Mouse (Mus musculus) heart, postnatal 4 days (tissue): ENCODE data around the gene March6. TPM values are rescaled to one million over a fixed set of nuclear protein-coding genes. Genes with fewer than 3 reads are reported as not detected.

ENCODE experiments used
- DNase-seq: peaks from one replicate; pipeline ENCODE4 v3.0.0; 2021
- total RNA-seq, 2 experiments: library from RNA; stranded (reverse); gene quantifications; 2 replicates each; pipeline ENCODE4 v1.2.3; 2021

March6 gene
- total RNA-seq, 2 experiments from 2014 or later = 92.5 to 97.5 TPM

- DNase-seq = no peak
Measured at GRCm38 (mm10) chr15:31511406-31511771, 19.5 kb downstream of the March6 start.

GRCm38 (mm10) chr15:31510477-31511405, 20.1 kb downstream of the March6 start:
- no peak for DNase-seq

- no peak for DNase-seq
Measured at GRCm38 (mm10) chr15:31505082-31505481, 25.8 kb downstream of the March6 start.

GRCm38 (mm10) chr15:31503447-31503846, 27.4 kb downstream of the March6 start:
- no peak for DNase-seq

DNA sequence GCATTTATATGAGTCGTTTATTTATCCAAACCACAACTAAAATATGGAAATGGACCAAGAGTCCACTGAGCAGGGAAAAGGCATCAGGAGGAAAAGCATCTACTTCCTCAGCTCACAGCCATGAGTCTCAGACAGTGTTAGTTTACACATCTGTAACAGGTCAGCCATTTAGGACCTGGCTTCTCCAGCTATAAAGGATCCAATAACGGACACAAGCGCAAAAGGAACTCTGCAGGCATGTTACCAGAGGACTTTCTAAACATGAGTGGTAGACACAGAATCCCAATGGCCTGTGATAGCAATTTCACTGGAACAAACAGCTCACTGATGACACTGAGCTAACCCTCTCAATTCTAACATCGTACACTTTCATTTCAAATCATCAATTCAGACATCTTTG, 27.9 kb downstream of the March6 start:
- no peak for DNase-seq

DNA sequence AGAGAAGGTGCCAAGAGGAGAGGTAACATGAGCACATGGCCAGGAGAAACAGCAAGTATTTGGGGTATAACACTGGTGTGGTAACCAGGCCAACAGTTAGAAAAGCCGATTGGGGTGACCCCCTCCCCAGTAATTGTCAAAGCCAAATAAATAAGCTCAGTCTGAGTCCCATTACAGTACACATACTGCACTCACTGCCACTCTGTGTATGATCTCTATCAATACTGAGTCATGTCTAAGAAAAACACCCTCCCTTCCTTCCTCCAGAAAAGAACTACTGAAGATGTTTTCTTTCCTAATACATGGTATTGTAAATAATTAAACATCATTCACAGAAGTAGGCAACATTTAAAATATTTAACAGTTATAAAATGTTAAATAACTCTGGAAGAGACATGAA, 28.5 kb downstream of the March6 start:
- DNase-seq = no peak

- no peak for DNase-seq
Measured at GRCm38 (mm10) chr15:31494803-31495202, 36.0 kb downstream of the March6 start.

- DNase-seq = no peak
Measured at GRCm38 (mm10) chr15:31494310-31494709, 36.5 kb downstream of the March6 start.

- no peak for DNase-seq
Measured at GRCm38 (mm10) chr15:31487407-31487806, 43.4 kb downstream of the March6 start.

GRCm38 (mm10) chr15:31476678-31477077, 54.2 kb downstream of the March6 start:
- DNase-seq = no peak

DNA sequence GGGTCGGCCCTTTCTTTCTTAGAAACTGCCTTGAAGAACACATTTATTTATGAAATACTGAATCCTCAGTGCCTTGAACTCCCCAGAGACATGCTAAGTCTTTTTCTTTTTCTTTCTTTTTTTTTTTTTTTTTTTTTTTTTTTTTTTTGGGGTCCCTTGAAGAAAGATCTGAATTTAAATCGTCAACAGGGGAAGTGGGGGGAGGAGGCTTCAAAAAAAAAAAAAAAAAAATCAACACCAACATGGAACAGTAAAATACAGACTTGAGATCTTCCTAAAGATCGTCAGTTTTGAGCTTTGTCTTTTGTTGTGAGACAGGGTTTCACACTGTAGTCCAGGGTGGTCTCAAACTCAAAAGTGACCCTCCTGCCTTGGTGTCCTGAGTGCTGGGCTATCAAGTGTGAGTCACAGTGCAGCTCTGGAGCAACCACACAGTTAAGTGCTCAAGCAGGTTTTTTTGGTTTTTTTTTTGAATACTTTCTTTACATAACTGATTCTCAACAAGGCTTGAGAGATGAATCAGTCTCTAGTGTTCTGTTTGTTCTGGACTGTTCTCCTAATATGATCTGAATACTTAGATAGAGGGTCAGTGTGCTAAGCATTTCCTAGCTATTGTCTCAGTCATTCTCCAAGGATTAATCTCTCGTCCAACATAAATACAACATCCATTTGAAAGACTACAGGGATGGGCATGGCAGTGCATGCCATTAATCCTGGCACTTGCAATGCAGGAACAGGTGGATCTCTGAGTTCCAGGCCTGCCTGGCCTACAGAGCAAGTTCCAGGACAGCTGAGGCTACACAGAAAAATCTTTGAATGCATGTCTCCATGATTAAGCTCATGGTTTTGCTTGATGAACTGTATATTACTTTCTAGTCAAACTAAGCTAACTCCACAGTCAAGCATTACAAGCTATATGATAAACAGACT, 57.9 kb downstream of the March6 start:
- no peak for DNase-seq

DNA sequence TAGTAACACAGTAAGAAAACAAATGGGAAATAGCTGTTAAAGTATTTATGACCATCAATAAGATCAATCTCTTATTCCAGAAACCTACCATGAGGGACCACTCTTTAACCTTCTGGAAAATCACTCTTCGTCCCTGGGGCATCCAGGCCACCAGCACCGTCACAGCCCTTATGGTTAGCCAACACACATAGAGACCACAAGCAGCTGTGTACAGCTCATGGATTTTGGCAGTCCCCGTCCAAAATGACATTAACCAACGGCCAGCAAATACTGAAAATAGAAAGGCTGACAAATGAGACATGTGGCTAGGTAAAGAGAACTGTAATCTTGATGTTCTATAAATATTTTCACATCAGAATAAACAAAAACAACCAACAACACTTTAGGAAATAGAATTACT, 59.3 kb downstream of the March6 start:
- no peak for DNase-seq

DNA sequence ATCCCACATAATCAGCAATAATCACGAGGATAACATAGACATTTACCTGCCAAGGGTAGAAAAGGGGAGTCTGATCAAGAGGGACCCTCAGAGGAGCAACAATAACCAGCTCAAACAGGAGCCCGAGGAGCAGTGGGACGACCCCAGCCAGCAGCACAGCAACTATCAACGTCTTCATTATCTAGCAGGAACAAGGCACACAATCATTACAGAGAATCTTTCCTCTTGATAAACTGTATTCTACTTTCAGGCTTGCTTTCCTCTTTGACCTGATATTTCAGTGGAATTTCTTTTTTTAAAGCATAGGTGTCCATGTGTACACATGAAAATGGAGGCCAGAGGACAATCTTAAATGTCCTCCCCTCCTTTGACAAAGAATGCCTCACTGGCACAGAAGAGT, 61.4 kb downstream of the March6 start:
- DNase-seq = no peak

DNA sequence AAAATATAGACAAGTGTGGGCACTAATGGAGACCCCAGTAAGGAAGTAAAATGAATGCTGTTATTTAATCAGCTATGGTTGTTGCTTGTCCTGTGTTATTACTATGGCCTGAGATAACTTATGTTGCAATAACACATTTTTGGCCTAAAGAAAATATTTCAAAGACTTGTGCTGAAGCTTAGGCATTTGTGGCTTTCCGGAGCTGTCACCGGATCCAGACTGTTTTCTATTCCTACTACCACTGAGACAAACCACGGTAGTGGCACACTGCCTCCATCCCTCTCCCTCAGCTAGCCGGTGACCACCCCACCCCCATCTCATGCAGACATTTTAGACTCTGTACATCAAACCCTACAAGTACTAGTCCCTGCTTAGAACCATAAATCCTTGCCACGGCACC, 62.0 kb downstream of the March6 start:
- no peak for DNase-seq

DNA sequence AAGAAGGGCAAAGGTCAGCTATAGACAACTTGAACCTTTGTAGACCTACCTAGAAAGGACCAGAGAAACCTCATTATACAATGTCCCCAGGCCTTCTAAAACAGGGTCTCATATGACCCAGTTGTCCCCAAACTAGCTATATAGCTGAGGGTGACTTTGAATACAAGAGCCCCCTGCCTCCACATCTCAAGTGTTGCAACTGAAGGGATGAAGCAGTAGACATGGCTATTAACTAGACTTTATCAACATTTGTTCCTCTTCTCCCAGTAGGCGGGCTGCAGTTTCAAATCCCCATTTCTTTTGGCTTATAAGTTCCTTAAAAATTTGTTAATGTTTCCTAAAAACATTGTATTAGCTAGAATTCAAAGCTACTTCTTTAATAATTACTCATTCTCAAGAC, 64.1 kb downstream of the March6 start:
- DNase-seq = no peak

GRCm38 (mm10) chr15:31466295-31466694, 64.6 kb downstream of the March6 start:
- DNase-seq = no peak

- no peak for DNase-seq
Measured at GRCm38 (mm10) chr15:31465806-31466205, 65.0 kb downstream of the March6 start.

- DNase-seq = no peak
Measured at GRCm38 (mm10) chr15:31460571-31460970, 70.3 kb downstream of the March6 start.

DNA sequence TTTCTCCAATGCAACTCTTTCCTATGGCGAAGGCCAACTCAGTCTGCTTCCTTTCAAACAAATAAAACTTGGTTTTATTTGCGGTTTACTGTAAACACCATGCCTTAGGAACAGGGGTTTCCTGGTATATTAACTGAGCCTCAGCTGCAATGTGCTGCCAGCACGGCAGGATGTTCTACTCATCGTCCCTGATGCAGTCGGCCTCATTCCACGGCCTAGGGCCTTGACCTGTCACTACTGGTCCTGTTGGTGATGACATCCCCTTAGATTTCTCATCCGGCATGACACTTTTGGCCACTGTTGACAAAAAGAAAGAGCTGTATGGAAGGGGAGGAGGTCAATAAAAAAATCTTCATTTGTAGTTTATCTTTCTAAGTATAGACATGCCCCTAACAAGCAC, 72.8 kb downstream of the March6 start:
- no peak for DNase-seq

- no peak for DNase-seq
Measured at GRCm38 (mm10) chr15:31456381-31456780, 74.5 kb downstream of the March6 start.

DNA sequence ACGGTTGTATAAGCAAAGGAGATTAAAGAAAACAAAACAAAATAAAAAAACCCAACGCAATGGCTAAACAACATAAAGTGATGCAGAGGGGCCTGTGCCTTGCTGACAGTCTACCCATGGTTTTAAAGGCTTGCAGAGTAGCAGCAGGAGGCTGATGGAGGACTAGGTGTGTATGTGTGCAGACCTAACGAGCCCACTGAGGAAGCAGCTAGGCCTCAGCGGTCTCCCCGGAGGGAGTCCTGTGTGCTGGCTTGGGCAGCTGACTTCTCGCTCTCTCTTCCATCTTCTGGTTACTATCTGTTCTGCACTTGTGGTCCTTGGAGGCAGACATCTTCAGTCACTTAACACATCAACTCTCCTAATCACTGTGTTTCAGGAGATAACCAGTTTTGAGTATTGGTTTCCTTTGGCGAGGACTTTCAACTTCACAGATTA, 76.0 kb downstream of the March6 start:
- DNase-seq = no peak

DNA sequence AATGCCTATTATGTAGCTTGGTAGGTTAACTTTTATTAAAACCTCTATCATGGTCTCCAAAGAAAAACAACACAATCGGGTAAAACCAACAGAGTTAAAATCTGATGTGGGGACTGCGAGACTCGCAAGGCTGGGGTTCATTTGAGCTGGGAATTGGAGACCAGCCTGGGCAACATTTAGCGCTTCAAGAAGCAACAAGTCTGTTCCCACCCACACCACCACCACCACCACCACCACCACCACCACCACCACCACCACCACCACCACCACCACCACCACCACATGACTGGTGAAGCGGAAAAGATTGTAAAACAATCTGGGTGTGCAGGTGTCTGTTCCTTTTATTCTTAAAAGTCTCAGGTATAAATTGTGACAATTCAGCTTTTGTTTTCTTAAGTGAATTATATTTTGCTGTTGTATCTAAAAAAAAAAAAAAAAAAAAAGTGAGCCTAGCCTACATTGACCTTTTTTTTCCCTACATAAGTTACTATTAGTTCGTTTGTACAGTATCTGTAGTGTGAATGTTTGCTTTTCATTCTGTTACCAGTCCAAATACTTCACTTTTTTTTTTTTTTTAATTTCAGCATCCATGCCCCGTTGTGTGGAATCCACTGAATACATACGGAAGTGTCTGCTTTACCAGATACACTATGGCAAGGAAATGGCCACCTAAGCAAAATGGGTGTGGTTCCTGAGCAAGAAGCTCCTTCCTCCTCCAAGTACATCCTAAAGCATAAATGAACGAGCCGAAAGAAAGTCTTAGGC, 76.6 kb downstream of the March6 start:
- no peak for DNase-seq
